Comparison of ENCODE assay signal across 8 mouse cellular contexts in genomic region chr6:48745959-48746889, GRCm38 (mm10). TPM values are rescaled to one million over a fixed set of nuclear protein-coding genes. Genes with fewer than 3 reads are reported as not detected.
A peak's percentile ranks its signal among the peaks of the same experiment; 100 is the strongest.
DNase-seq lines count a peak whose midpoint lies in the region; ATAC-seq lines count a peak whose summit lies in the region.

Gene Gimap5, plus strand, starts transcription at chr6:48746197.

- DNase-seq in layer of hippocampus, adult 11-12 months (ENCODE audit: low spot score): peak; percentile 23
- DNase-seq in layer of hippocampus, adult 9-11 months: no peak
- peak; percentile 62 for DNase-seq in adrenal gland, adult 8-10 months
- peak; percentile 12 to 21 for DNase-seq in frontal cortex, postnatal 36 days (ENCODE audit: low spot score in 2 of 2)
- DNase-seq in intestine, embryonic 14.5 days (ENCODE audit: low spot score): peak; percentile 71
- peak; percentile 5 for DNase-seq in retina, postnatal 7 days (ENCODE audit: low read depth, low spot score)
- no peak for DNase-seq in c-Kit-positive CD71-positive TER-119-positive erythroid progenitor cells, embryonic 14.5 days (ENCODE audit: low spot score)

- ATAC-seq in intestine, embryonic 14.5 days (replicated peaks; ENCODE audit: low FRiP score, low TSS enrichment, low read depth): no peak
- ATAC-seq in liver, embryonic 15.5 days (ENCODE audit: insufficient read depth): peak; percentile 24; the same call in 1 of the 2 replicates

- H3K9ac ChIP-seq in intestine, embryonic 14.5 days (ENCODE audit: low read length): no peak within 1 kb of the TSS
- no peak within 1 kb of the TSS for H3K9ac ChIP-seq in liver, embryonic 15.5 days

- peaks cover 10% of the 10 kb centered on the region; the same call in 1 of the 2 replicates for H3K4me1 ChIP-seq in intestine, embryonic 14.5 days (replicated peaks; ENCODE audit: control insufficient read depth, insufficient read depth, low read length)
- H3K4me1 ChIP-seq in liver, embryonic 15.5 days (replicated peaks): peaks cover 20% of the 10 kb centered on the region

- peaks cover 16% of the 10 kb centered on the region for H3K27me3 ChIP-seq in intestine, embryonic 14.5 days (replicated peaks; ENCODE audit: control insufficient read depth, insufficient read depth, low read length)
- no peaks in the 10 kb centered on the region for H3K27me3 ChIP-seq in liver, embryonic 15.5 days

- no peak within 1 kb of the TSS for H3K4me3 ChIP-seq in intestine, embryonic 14.5 days (ENCODE audit: low read depth, low read length)
- H3K4me3 ChIP-seq in liver, embryonic 15.5 days (replicated peaks): no peak within 1 kb of the TSS; the same call in 1 of the 2 replicates

- H3K4me2 ChIP-seq in intestine, embryonic 14.5 days (ENCODE audit: low read length): peak within 1 kb of the TSS; percentile 13; the same call in 1 of the 2 replicates
- H3K4me2 ChIP-seq in liver, embryonic 15.5 days: peak within 1 kb of the TSS; percentile 37

- no peaks in the 10 kb centered on the region for H3K36me3 ChIP-seq in intestine, embryonic 14.5 days (ENCODE audit: control insufficient read depth, insufficient read depth, low read length)
- no peaks in the 10 kb centered on the region for H3K36me3 ChIP-seq in liver, embryonic 15.5 days (replicated peaks)

- peak within 1 kb of the TSS; percentile 57; the same call in 1 of the 2 replicates for H3K27ac ChIP-seq in intestine, embryonic 14.5 days (ENCODE audit: low read depth)
- peak within 1 kb of the TSS; percentile 33; the same call in 1 of the 2 replicates for H3K27ac ChIP-seq in liver, embryonic 15.5 days (replicated peaks)

- 47% methylated on average over 16 of the region's 16 CpGs for WGBS in intestine, embryonic 14.5 days
- 15% methylated on average over 16 of the region's 16 CpGs for WGBS in liver, embryonic 15.5 days (ENCODE audit: insufficient replicate concordance)

- no peaks in the 10 kb centered on the region for H3K9me3 ChIP-seq in intestine, embryonic 14.5 days (ENCODE audit: control insufficient read depth, low read length)
- H3K9me3 ChIP-seq in liver, embryonic 15.5 days (replicated peaks): no peaks in the 10 kb centered on the region

RNA-seq across cellular contexts. Expression of gene Gimap5, which starts in this region (rescaled TPM):
- 10 to 100 TPM; 13.9 to 22.5 (median 16.9) TPM for total RNA-seq in adrenal gland, adult 8-10 months (2022)
- polyA plus RNA-seq in intestine, embryonic 14.5 days (2014; fragmentation: Nextera tagmentation; extraction: Ambion mirVana): 9.0 and 10.7 TPM in 2 replicates
- 2.7 and 3.1 TPM in 2 replicates for polyA plus RNA-seq in liver, embryonic 15.5 days (2015; fragmentation: Nextera tagmentation; extraction: Ambion mirVana)

Comparison
In these comparisons a context has a peak if more than half of its experiments do, and no peak if none do; other contexts are left out.
1. DNase-seq: peak in layer of hippocampus, adult 11-12 months (single experiment), adrenal gland, adult 8-10 months (single experiment), frontal cortex, postnatal 36 days (2 of 2), intestine, embryonic 14.5 days (single experiment) and retina, postnatal 7 days (single experiment); none in layer of hippocampus, adult 9-11 months (single experiment) and c-Kit-positive CD71-positive TER-119-positive erythroid progenitor cells, embryonic 14.5 days (single experiment).